ENCODE assay signal across 8 mouse cellular contexts in the genomic region with DNA sequence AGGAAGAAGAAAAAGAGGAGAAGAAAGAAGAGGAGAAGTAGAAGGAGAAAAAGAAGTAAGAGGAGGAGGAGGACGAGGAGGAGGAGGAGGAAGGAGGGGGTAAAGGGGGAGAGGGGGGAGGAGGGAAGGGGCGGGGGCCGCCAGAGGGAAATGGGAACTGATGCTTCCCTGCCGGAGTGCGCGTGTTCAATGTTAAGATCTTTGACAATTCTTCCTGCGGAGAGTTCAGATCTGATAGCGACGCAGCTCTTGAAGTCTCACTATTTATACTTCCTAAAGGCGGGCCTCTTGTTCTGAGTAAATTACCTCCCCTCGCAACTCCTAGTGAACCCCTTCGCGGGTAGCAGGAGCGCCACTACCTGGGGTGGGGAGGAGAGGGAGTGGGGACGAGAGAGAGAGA. TPM values are rescaled to one million over a fixed set of nuclear protein-coding genes. Genes with fewer than 3 reads are reported as not detected.
DNase-seq lines count a peak whose midpoint lies in the region; ATAC-seq and TF ChIP-seq lines count a peak whose summit lies in the region.

Shox2 (minus strand) TSS at position 66 of the 400 bp plus-strand sequence.

- peaks cover 0 to 14% of the 10 kb centered on the region in 2 experiments; a peak in 2 of 4 replicates for H3K4me1 ChIP-seq in CH12.LX (ENCODE audit: control insufficient read depth in 1 of 2, insufficient read depth in 2 of 2)
- no peaks in the 10 kb centered on the region; the same call in 1 of the 2 replicates for H3K4me1 ChIP-seq in forebrain, embryonic 14.5 days (ENCODE audit: control insufficient read depth, insufficient read depth, low read length)
- H3K4me1 ChIP-seq in limb, embryonic 14.5 days (ENCODE audit: control insufficient read depth, insufficient read depth, low read length) = peaks cover 10% of the 10 kb centered on the region; the same call in 1 of the 2 replicates

- intact Hi-C loops in gastrocnemius, postnatal 14 days (cut with DNase I; ENCODE audit: low total_unique reads) = no loop called here

- TF ChIP-seq POLR2A in CH12.LX (IDR thresholded peaks at IDR 0.05; ENCODE audit: low read depth, low read length) = 0 out of 2 replicates have a peak, but pooled peaks have one; percentile 1
- no peak for TF ChIP-seq POLR2A in limb, embryonic 14.5 days (IDR thresholded peaks at IDR 0.05; ENCODE audit: borderline replicate concordance, extremely low read depth, insufficient read depth, insufficient read length)

- H3K36me3 ChIP-seq in CH12.LX (replicated peaks in 1 of 2; ENCODE audit: control insufficient read depth in 1 of 2, insufficient read depth in 1 of 2, low read length in 1 of 2) = no peaks in the 10 kb centered on the region
- H3K36me3 ChIP-seq in forebrain, embryonic 14.5 days (ENCODE audit: control insufficient read depth, insufficient read depth, low read length) = no peaks in the 10 kb centered on the region
- H3K36me3 ChIP-seq in limb, embryonic 14.5 days (ENCODE audit: control insufficient read depth, insufficient read depth, low read length) = no peaks in the 10 kb centered on the region
- no peaks in the 10 kb centered on the region for H3K36me3 ChIP-seq in splenic B cell, adult 2 months (ENCODE audit: control insufficient read depth, insufficient read depth, low read length, poor library complexity, severe bottlenecking)

- TF ChIP-seq CTCF in CH12.LX (conservative IDR thresholded peaks at IDR 0.05 in 1 of 2, IDR thresholded peaks at IDR 0.05 in 1 of 2; ENCODE audit: low read depth in 2 of 2, low read length in 2 of 2) = no peak

- ATAC-seq in forebrain, embryonic 14.5 days = no peak
- peak; percentile 13 for ATAC-seq in limb, embryonic 14.5 days (ENCODE audit: low FRiP score, low read depth)

- H3K4me3 ChIP-seq in CH12.LX (replicated peaks in 1 of 3; ENCODE audit: low read depth in 2 of 3, low read length in 2 of 3, poor library complexity in 1 of 3) = peak within 1 kb of the TSS; percentile 53 to 84 (median 79)
- peak within 1 kb of the TSS; percentile 38 for H3K4me3 ChIP-seq in forebrain, embryonic 14.5 days (ENCODE audit: low read depth, low read length)
- peak within 1 kb of the TSS; percentile 66 for H3K4me3 ChIP-seq in limb, embryonic 14.5 days (replicated peaks; ENCODE audit: low read length)

- peaks cover 21% of the 10 kb centered on the region for H3K27me3 ChIP-seq in CH12.LX (replicated peaks)
- peaks cover 66% of the 10 kb centered on the region for H3K27me3 ChIP-seq in forebrain, embryonic 14.5 days (replicated peaks; ENCODE audit: control insufficient read depth, insufficient read depth, low read length)
- peaks cover 52% of the 10 kb centered on the region for H3K27me3 ChIP-seq in limb, embryonic 14.5 days (ENCODE audit: control insufficient read depth, insufficient read depth, low read length)
- peaks cover 7% of the 10 kb centered on the region; the same call in 1 of the 2 replicates for H3K27me3 ChIP-seq in splenic B cell, adult 2 months (ENCODE audit: control insufficient read depth, insufficient read depth, low read length, poor library complexity, severe bottlenecking)

- peaks cover 9% of the 10 kb centered on the region for H3K79me2 ChIP-seq in CH12.LX (replicated peaks; ENCODE audit: control insufficient read depth, extremely low read depth, insufficient read depth, poor library complexity, severe bottlenecking)

- whole genome bisulfite sequencing in forebrain, embryonic 14.5 days = under 1% methylated on average over 15 of the region's 15 CpGs
- WGBS in limb, embryonic 14.5 days = 2% methylated on average over 13 of the region's 15 CpGs

- H3K9me3 ChIP-seq in CH12.LX (replicated peaks; ENCODE audit: low read length) = peaks cover 12% of the 10 kb centered on the region
- no peaks in the 10 kb centered on the region for H3K9me3 ChIP-seq in forebrain, embryonic 14.5 days (replicated peaks; ENCODE audit: control insufficient read depth, low read length)
- H3K9me3 ChIP-seq in limb, embryonic 14.5 days (ENCODE audit: control insufficient read depth, low read length) = no peaks in the 10 kb centered on the region

- no peak for TF ChIP-seq EP300 in CH12.LX (IDR thresholded peaks at IDR 0.05; ENCODE audit: low read length)

- dilution Hi-C loops in CH12.LX (cut with MboI; ENCODE audit: extremely low pct_ligation_motif_present, extremely low pct_unique_long_range_greater_than_20kb, low sequenced_read_pairs) = no loop called here

- DNase-seq in gastrocnemius, postnatal 14 days = peak; percentile 16
- DNase-seq in gastrocnemius, adult 8-10 months (ENCODE audit: low spot score in 2 of 2) = no peak
- no peak for DNase-seq in CH12.LX (ENCODE audit: extremely low read depth)
- no peak for DNase-seq in forebrain, embryonic 14.5 days (ENCODE audit: low spot score)
- peak; percentile 75 for DNase-seq in limb, embryonic 14.5 days (ENCODE audit: low spot score)
- DNase-seq in splenic B cell, adult 2 months (ENCODE audit: low read depth, low spot score) = peak; percentile 38
- DNase-seq in c-Kit-positive CD71-positive TER-119-positive erythroid progenitor cells, embryonic 14.5 days (ENCODE audit: low spot score) = no peak
- DNase-seq in layer of hippocampus, postnatal 10 days (ENCODE audit: low spot score in 2 of 2) = no peak

- in situ Hi-C loops in CH12.LX (cut with MboI; ENCODE audit: low pct_ligation_motif_present, low pct_unique_long_range_greater_than_20kb, low sequenced_read_pairs) = loop anchor here (25.0 kb wide), 1 partner anchor 356 kb away; no protein-coding TSS in a partner anchor

- TF ChIP-seq RAD21 in CH12.LX (IDR thresholded peaks at IDR 0.05; ENCODE audit: low read depth, low read length) = no peak

- H3K27ac ChIP-seq in CH12.LX (ENCODE audit: insufficient read depth, low read depth) = peak within 1 kb of the TSS; percentile 62
- 0 out of 2 replicates have a peak within 1 kb of the TSS, but pooled peaks have one; percentile 21 for H3K27ac ChIP-seq in forebrain, embryonic 14.5 days (ENCODE audit: low read depth, low read length)
- H3K27ac ChIP-seq in limb, embryonic 14.5 days (replicated peaks; ENCODE audit: low read depth, low read length) = peak within 1 kb of the TSS; percentile 96

- peak within 1 kb of the TSS; percentile 70 for H3K4me2 ChIP-seq in CH12.LX (ENCODE audit: insufficient read depth, low read depth, poor library complexity, severe bottlenecking)
- peak within 1 kb of the TSS; percentile 59 for H3K4me2 ChIP-seq in forebrain, embryonic 14.5 days (ENCODE audit: low read length)
- H3K4me2 ChIP-seq in limb, embryonic 14.5 days (replicated peaks; ENCODE audit: low read depth, low read length, severe bottlenecking) = peak within 1 kb of the TSS; percentile 67

- peak within 1 kb of the TSS; percentile 56 for H3K9ac ChIP-seq in CH12.LX (ENCODE audit: insufficient read depth, low read depth)
- peak within 1 kb of the TSS; percentile 48; the same call in 1 of the 2 replicates for H3K9ac ChIP-seq in forebrain, embryonic 14.5 days (ENCODE audit: low read length)
- H3K9ac ChIP-seq in limb, embryonic 14.5 days (ENCODE audit: low read depth, low read length, severe bottlenecking) = peak within 1 kb of the TSS; percentile 91

TF ChIP-seq in CH12.LX, 34 proteins besides CTCF, POLR2A, EP300 and RAD21:
- TF ChIP-seq IRF4 (IDR thresholded peaks at IDR 0.05; ENCODE audit: low read depth, low read length) (peak; percentile 36; the same call in 1 of the 2 replicates), MAX (IDR thresholded peaks at IDR 0.05; ENCODE audit: low read length) (no peak; the same call in 1 of the 2 replicates), CHD1 (IDR thresholded peaks at IDR 0.05; ENCODE audit: low read depth, low read length) (no peak), MAZ (IDR thresholded peaks at IDR 0.05; ENCODE audit: low read depth, low read length) (0 out of 2 replicates have a peak, but pooled peaks have one; percentile 55), HCFC1 (IDR thresholded peaks at IDR 0.05; ENCODE audit: low read depth, low read length) (no peak)

RNA-seq across cellular contexts. Expression of gene Shox2, which starts in this region (rescaled TPM):
- 1 to 10 TPM; 4.3 TPM for total RNA-seq in gastrocnemius, postnatal 14 days (2021)
- total RNA-seq in gastrocnemius, adult 8-10 months (2022) = 1 to 10 TPM in 2 of 4 experiments, under 1 TPM in 2; 0.73 to 2.3 (median 1.2) TPM
- total RNA-seq in CH12.LX (2012; rRNA removed) (1.3 and 1.7 TPM in 2 replicates), CH12.LX (2014; rRNA removed) (1.1 and 1.3 TPM in 2 replicates)
- 1.2 and 1.3 TPM in 2 replicates for polyA plus RNA-seq in CH12.LX (2012; ENCODE audit: insufficient read length, low read depth)
- 5.2 and 6.8 TPM in 2 replicates for polyA plus RNA-seq in forebrain, embryonic 14.5 days (2014; fragmentation: Nextera tagmentation; extraction: Ambion mirVana)
- 58.8 and 83.5 TPM in 2 replicates for polyA plus RNA-seq in limb, embryonic 14.5 days (2012; rRNA removed)
- 36.5 and 41.5 TPM in 2 replicates for polyA plus RNA-seq in limb, embryonic 14.5 days (2014; fragmentation: Nextera tagmentation; extraction: Ambion mirVana)
- total RNA-seq in layer of hippocampus, postnatal 10 days (2021) = under 1 TPM; 0.11 to 0.50 TPM

Comparison
In these comparisons a context has a peak if more than half of its experiments do, and no peak if none do; other contexts are left out.
1. DNase-seq: peak in gastrocnemius, postnatal 14 days (single experiment), limb, embryonic 14.5 days (single experiment) and splenic B cell, adult 2 months (single experiment); none in gastrocnemius, adult 8-10 months (0 of 2), CH12.LX (single experiment), forebrain, embryonic 14.5 days (single experiment), c-Kit-positive CD71-positive TER-119-positive erythroid progenitor cells, embryonic 14.5 days (single experiment) and layer of hippocampus, postnatal 10 days (0 of 2).
2. H3K27ac ChIP-seq: peak in every context shown above with its lines; median percentile 96 in limb, embryonic 14.5 days; 62 in CH12.LX; 21 in forebrain, embryonic 14.5 days.
3. Peak in every context shown above with its lines, with median percentiles within 50 percentile points of each other: H3K4me2 ChIP-seq, H3K4me3 ChIP-seq and H3K9ac ChIP-seq.